Mouse (Mus musculus) neural tube, embryonic 14.5 days (tissue): ENCODE results near the gene Gm12216. TPM values are rescaled to one million over a fixed set of nuclear protein-coding genes. Genes with fewer than 3 reads are reported as not detected.

Experiments used
- ATAC-seq: fragments of 200-750 bp; cut with Nextera tagmentation; 2 replicates; pipeline ENCODE4 v1.8.0; 2017; ENCODE audit warnings: low read depth, mild to moderate bottlenecking, moderate TSS enrichment, moderate library complexity
- H3K27ac ChIP-seq: fragments of 300-500 bp; sonication (generic); 2 replicates; pipeline ENCODE4 v1.5.1; 2014; ENCODE audit warnings: low read depth, mild to moderate bottlenecking, control low read depth, low read length, moderate library complexity, mixed read lengths
- H3K27me3 ChIP-seq: fragments of 300-500 bp; sonication (generic); 2 replicates; pipeline ENCODE4 v1.6.1; 2014; ENCODE audit warnings: low read length; ENCODE audit not compliant: control insufficient read depth, insufficient read depth
- H3K36me3 ChIP-seq: fragments of 300-500 bp; sonication (generic); 2 replicates; pipeline ENCODE4 v1.6.1; 2014; ENCODE audit warnings: low read length, mixed read lengths; ENCODE audit not compliant: control insufficient read depth, insufficient read depth
- H3K4me1 ChIP-seq: fragments of 300-500 bp; sonication (generic); 2 replicates; pipeline ENCODE4 v1.6.1; 2014; ENCODE audit warnings: low read length; ENCODE audit not compliant: control insufficient read depth, insufficient read depth
- H3K4me2 ChIP-seq: fragments of 300-500 bp; sonication (generic); 2 replicates; pipeline ENCODE4 v1.6.1; 2014; ENCODE audit warnings: mild to moderate bottlenecking, low read depth, low read length, control low read depth
- H3K4me3 ChIP-seq: fragments of 300-500 bp; sonication (generic); 2 replicates; pipeline ENCODE4 v1.5.1; 2014; ENCODE audit warnings: low read depth, low read length, control low read depth, mixed read lengths
- H3K9ac ChIP-seq: fragments of 300-500 bp; sonication (generic); replicated peaks from 2 replicates; pipeline ENCODE4 v1.6.1; 2014; ENCODE audit warnings: low read depth, mild to moderate bottlenecking, control low read depth, low read length, mixed read lengths
- H3K9me3 ChIP-seq: fragments of 300-500 bp; sonication (generic); 2 replicates; pipeline ENCODE4 v1.6.1; 2016; ENCODE audit warnings: low read length; ENCODE audit not compliant: control insufficient read depth
- WGBS: fragments of 180-500 bp; shearing (Covaris S2); extraction: QIAGEN DNeasy Blood & Tissue Kit; methylation state at CpG from one replicate; pipeline ENCODE4 v1.1.7; 2014; 5-methylcytosine and 5-hydroxymethylcytosine counted together
- polyA plus RNA-seq: library from polyadenylated mRNA; unstranded; fragments of >200 nt; fragmentation: Nextera tagmentation; extraction: Ambion mirVana; gene quantifications from 2 replicates; pipeline ENCODE4 v1.2.1, GENCODE M21; 2014

Gene Gm12216
- polyA plus RNA-seq, 1 experiment from 2014 or later = 0.44 TPM

GRCm38 (mm10) chr11:53839663-53840642 lies 19.1 kb downstream of the Gm12216 start:
- H3K9me3 ChIP-seq = no peaks in the 10 kb centered on the region
- WGBS = 64% methylated on average over 8 of the region's 8 CpGs

DNA sequence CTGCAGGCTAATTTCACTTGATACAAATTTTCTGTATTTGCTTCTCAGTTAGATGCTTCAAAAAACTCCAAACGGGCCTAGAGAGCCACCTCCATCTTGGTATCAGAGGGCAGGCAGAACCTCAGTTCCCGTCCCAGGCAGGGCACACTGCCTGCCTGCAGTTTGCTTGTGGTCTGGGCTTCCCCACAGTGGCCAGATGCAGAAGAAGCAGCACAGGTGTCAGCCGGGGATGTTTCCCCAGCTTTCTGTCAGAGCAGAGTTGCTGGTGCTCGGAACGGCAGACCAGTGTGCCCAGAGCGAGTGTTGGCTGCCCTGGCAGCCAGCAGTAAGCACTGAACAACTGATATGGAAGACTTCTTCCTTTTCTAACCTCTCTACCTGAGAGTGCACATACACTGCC lies 19.9 kb downstream of the Gm12216 start:
- H3K4me3 ChIP-seq = no peak overlapping the region
- no peak overlapping the region for H3K27ac ChIP-seq
- H3K4me2 ChIP-seq = no peak overlapping the region
- no peaks in the 10 kb centered on the region for H3K36me3 ChIP-seq
- no peaks in the 10 kb centered on the region for H3K27me3 ChIP-seq
- no peak overlapping the region for H3K9ac ChIP-seq
- H3K4me1 ChIP-seq = no peaks in the 10 kb centered on the region
- no peak for ATAC-seq
- H3K9me3 ChIP-seq = no peaks in the 10 kb centered on the region
- WGBS = 88% methylated on average over 6 of the region's 6 CpGs

More at GRCm38 (mm10) chr11:53839663-53840642, 19.1 kb downstream of the Gm12216 start:
- no peaks in the 10 kb centered on the region for H3K27me3 ChIP-seq
- no peak overlapping the region for H3K4me3 ChIP-seq
- no peak overlapping the region for H3K4me2 ChIP-seq
- H3K9ac ChIP-seq = no peak overlapping the region
- no peak for ATAC-seq
- no peak overlapping the region for H3K27ac ChIP-seq
- no peaks in the 10 kb centered on the region for H3K36me3 ChIP-seq
- H3K4me1 ChIP-seq = no peaks in the 10 kb centered on the region

DNA sequence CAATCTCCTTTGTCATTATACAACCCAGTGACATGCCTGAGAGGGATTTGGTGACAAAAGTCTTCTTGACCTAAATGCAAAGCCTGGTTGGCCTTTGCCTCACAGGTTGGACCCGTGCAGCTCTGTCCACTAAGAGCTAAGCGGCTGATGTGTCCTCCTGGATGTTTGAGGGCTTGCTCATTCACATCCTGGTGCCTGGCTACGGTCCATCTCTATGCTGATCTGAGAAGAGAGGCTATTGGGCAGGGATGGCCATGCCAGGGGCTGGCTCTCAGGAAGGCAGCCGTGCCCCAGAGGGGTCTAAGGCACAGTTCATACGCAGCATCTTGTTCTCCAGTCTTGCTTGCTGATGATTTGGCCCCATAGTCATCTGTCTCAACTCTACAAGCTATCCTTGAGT lies 21.3 kb downstream of the Gm12216 start:
- H3K4me1 ChIP-seq = no peaks in the 10 kb centered on the region
- no peaks in the 10 kb centered on the region for H3K9me3 ChIP-seq
- no peak overlapping the region for H3K4me2 ChIP-seq
- H3K4me3 ChIP-seq = no peak overlapping the region
- no peak for ATAC-seq
- H3K36me3 ChIP-seq = no peaks in the 10 kb centered on the region
- no peaks in the 10 kb centered on the region for H3K27me3 ChIP-seq
- no peak overlapping the region for H3K9ac ChIP-seq
- no peak overlapping the region for H3K27ac ChIP-seq
- WGBS = 95% methylated on average over 5 of the region's 5 CpGs

DNA sequence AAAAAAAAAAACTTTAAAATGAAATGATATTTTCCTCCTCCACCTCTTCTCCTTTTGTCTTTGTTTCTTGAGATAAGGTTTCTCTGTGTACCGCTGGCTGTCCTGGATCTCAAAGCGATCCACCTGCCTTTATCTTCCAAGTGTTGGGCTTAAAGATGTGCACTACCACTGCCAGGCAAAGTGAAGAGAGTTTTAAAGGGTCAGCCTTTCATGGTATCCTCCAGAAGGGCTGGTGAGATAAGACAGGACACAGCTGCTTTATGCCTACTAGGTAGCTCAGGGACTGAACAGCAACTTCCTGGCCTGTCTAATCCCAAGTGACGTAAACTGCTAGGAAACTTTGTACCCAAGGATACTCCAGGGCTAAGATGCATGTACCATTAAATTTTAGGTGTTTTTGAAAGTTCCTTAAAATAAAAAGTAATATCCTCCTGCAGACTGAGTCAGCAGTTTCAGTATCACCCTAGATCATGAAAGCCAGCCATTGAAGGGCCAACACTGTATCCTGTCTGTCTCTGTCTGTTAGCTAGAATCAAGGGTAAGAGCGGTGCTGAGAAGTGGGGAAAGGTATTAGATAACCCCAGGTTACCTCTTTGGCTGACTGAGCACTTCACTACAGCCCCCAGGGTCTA lies 23.6 kb downstream of the Gm12216 start:
- Histone ChIP-seq H3K4me3 (no peak overlapping the region), H3K4me1 (no peaks in the 10 kb centered on the region), H3K27me3 (no peaks in the 10 kb centered on the region), H3K27ac (no peak overlapping the region), H3K36me3 (no peaks in the 10 kb centered on the region), H3K4me2 (no peak overlapping the region), H3K9me3 (no peaks in the 10 kb centered on the region), H3K9ac (no peak overlapping the region)
- WGBS = 94% methylated on average over 4 of the region's 4 CpGs
- ATAC-seq = no peak

DNA sequence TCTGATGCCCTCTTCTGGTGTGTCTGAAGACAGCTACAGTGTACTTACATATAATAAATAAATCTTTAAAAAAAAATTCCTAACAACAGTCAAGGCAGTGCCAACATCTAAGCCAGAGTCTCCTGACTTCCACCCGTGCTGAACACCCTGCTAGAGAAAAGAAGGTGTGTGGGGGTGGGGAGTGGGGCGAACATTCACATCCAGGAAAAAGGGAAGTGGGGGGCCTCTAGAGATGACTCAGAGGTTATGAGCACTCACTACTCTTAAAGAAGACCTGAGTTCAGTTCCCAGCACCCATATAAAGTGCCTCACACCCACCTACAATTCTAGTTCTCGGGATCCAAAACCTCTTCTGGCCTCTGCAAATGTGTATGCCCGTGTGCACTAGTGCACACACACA lies 33.6 kb downstream of the Gm12216 start:
- Histone ChIP-seq H3K9me3 (no peaks in the 10 kb centered on the region), H3K27me3 (no peaks in the 10 kb centered on the region), H3K4me3 (no peak overlapping the region), H3K9ac (no peak overlapping the region), H3K36me3 (no peaks in the 10 kb centered on the region), H3K27ac (no peak overlapping the region), H3K4me1 (no peaks in the 10 kb centered on the region), H3K4me2 (no peak overlapping the region)
- WGBS = 91% methylated on average over 4 of the region's 4 CpGs
- ATAC-seq = no peak

GRCm38 (mm10) chr11:53821945-53822338 lies 37.1 kb downstream of the Gm12216 start:
- ATAC-seq = no peak
- no peak overlapping the region for H3K27ac ChIP-seq
- H3K36me3 ChIP-seq = no peaks in the 10 kb centered on the region
- no peaks in the 10 kb centered on the region for H3K9me3 ChIP-seq
- no peak overlapping the region for H3K4me2 ChIP-seq
- no peak overlapping the region for H3K9ac ChIP-seq
- no peaks in the 10 kb centered on the region for H3K4me1 ChIP-seq
- no peak overlapping the region for H3K4me3 ChIP-seq
- no peaks in the 10 kb centered on the region for H3K27me3 ChIP-seq
- 97% methylated on average over 3 of the region's 3 CpGs for WGBS

GRCm38 (mm10) chr11:53821230-53821944 lies 37.7 kb downstream of the Gm12216 start:
- H3K9ac ChIP-seq = no peak overlapping the region
- H3K27me3 ChIP-seq = no peaks in the 10 kb centered on the region
- H3K9me3 ChIP-seq = no peaks in the 10 kb centered on the region
- 87% methylated on average over 11 of the region's 11 CpGs for WGBS
- no peak overlapping the region for H3K27ac ChIP-seq
- no peaks in the 10 kb centered on the region for H3K36me3 ChIP-seq
- H3K4me2 ChIP-seq = no peak overlapping the region
- ATAC-seq = no peak
- no peak overlapping the region for H3K4me3 ChIP-seq
- no peaks in the 10 kb centered on the region for H3K4me1 ChIP-seq

DNA sequence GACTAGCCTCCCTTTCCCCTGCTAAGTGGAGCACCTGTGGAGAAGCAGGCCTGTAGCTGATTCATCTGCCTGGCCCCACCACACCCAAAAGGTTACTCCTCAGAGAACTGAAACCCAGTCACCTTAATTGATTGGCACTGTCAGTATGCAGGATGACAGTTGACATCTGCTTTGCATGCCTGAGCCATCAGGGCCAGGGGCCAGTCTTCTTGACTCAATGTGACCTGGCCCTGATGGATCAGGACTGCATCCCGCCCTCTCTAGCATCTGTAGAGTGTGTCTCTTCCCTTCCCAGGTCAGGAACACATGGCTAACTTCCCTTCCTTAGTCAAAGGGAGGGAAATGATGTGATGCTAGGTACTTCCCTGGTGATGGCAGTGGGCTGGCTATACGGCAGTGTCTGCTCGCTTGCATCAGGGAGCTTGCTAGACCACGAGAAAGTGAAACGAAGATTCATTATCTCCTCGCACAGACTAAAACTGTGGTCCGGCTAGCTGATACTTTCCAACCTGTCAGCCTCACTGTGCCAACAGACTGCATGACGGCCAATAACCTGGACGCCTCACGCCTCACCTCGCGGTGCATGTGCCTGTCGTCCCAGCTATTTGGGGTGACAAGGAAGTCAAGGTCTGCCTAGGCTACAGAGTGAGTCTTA lies 38.4 kb downstream of the Gm12216 start:
- Histone ChIP-seq H3K27me3 (no peaks in the 10 kb centered on the region), H3K4me1 (no peaks in the 10 kb centered on the region), H3K4me2 (no peak overlapping the region), H3K9ac (no peak overlapping the region), H3K36me3 (no peaks in the 10 kb centered on the region), H3K27ac (no peak overlapping the region), H3K9me3 (no peaks in the 10 kb centered on the region), H3K4me3 (no peak overlapping the region)
- no peak for ATAC-seq
- WGBS = 90% methylated on average over 13 of the region's 13 CpGs
